Mouse (Mus musculus): ENCODE results near the gene Trabd.
A peak's percentile ranks its signal among the peaks of the same experiment; 100 is the strongest.

The Trabd gene

DNA sequence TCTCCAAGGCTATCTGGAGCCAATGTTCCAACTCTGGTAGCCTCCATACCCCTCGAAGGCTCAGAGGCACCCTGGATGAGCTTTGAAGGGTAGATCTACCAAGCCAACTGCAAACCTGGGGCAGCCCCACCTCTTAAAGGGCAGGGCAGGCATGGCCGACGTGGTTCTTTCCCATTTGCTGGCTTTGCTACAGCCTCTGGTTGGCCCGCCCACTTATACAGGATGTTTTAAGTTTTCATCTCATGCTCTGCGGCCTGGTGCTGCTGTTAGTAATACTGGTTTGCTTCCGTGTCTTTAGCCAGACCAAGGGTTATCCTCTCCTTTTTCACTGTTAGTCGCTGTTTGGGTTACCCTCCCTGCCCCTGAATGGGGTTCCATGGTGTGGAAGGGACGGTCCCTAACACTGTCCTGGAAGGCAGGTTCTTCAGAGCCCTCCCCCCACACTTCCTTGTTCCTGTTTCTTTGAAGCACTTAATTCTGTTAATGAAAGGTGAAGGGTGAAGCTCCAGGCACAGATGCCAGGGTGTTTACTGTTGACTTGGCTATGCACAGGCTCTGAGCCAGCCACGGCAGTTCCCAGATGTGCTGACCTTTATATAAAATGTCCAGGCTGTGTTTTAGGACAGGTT lies 3.4 kb downstream of the Trabd start:
- peak; percentile 73 for DNase-seq

DNA sequence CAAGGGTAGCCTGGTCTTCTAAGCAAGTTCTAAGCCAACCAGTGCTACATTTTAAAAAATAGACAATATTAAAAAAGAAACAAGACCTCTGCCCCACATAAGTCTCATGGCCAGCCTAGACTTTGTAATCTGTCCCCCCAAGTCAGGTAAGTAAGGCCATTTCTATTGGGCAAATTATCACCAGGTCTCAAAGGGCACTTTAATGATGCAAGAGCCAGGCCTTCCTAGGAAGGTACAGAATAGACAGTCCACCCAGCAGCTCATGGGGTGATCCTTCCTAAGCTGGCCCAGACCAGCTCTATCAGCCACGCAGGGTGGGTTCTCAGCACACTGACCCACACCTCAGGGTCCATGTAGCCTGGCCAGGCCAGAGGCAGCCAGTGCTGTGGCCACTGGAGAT lies 9.0 kb downstream of the Trabd start:
- DNase-seq, result no peak

DNA sequence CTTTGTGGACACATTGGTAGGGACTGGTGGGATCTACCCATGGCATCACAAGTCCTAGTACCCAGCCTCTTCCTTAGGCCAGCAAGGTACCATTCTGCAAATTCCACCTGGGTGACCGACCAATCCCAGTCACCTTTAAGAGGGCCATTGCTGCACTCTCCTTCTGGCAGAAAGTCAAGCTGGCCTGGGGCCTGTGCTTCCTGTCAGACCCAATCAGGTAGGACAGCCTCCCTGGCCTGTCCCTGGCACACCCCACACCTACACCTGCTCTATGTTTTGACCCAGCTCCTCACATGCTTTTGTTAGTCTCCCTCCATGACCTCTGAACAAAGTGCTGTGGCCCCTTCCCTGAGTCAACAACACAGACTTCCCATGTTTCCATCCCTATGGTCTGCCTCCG lies 9.9 kb downstream of the Trabd start:
- DNase-seq, result no peak

DNA sequence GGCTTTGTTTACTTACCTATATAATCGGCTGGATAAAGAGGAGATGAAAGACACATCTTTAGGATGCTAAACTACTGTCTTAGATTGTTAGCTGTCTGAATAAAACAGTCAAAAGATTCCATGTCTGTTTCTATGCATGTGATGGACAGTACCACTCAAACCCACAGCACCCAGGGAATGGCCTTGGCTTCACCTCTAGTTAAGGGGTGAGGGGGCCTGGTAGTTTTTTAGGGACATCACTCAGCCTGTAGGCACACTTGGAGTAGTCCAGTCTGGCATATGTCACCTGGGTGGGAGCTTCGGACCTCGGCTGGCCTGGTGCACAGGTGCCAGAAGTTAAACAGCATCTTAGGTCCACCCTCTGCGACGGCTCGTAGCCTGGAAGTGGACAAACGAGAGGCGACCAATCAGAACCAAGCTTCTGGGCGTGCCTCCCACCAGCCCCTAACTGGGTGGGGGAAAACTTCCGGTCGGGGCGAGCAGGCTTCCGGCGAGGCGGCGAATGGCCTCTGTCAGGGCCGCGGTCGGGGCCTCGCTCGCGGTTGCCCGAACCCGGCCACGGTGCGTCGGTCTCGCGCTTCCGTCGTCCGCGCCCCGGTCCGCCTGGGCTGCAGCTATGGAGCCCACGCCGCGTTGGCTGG lies 13.8 kb downstream of the Trabd start, which contains the start of gene Selenoo:
Gene Selenoo, plus strand, starts transcription at position 478 of the 641 bp plus-strand sequence.
- DNase-seq, result peak; percentile 95

DNA sequence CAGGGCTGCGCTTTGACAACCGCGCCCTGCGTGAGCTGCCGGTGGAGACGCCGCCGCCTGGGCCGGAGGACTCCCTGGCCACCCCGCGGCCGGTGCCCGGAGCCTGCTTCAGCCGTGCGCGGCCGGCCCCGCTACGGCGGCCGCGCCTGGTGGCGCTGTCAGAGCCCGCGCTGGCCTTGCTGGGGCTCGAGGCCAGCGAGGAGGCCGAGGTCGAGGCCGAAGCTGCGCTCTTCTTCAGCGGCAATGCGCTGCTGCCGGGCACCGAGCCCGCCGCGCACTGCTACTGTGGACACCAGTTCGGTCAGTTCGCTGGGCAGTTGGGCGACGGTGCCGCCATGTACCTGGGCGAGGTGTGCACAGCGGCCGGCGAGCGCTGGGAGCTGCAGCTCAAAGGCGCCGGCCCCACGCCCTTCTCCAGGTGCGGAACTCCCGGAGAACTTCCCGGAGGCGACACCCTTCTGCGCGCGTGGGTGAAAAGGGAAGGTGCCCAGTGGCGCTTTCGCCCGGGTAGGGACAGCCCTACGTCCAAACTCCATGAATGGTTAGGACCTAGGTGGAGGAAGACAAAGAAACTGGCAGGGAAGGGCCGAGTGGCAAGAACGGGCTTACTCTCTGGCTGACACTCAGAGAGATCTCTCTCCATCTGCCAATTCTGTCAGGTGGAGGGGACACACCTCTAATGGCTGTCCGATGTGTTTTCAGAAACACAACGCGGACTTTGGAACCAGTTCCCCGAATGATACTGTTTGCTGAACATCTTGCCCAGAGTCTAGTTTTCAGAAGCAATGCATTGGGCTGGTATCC lies 14.5 kb downstream of the Trabd start:
- peak; percentile 32 for DNase-seq

DNA sequence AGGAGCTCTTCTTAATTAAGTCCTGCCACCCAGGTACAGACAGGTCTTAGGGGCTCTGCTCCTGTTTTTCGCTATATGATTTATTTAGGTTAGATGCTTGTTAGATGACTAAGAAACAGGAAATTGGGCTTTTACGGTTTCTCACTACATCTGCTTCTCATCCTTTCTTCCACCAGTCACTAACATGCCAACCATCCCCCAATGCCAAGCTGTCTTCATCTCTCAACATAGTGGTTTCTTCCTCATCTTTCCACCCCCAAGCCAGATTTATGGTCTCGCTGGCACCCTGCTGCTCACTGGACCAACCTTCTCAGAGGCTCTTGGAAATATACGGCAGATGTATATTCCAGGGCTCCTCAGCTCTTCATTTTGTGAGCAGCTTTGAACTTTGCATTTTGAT lies 15.7 kb downstream of the Trabd start:
- no peak for DNase-seq

DNA sequence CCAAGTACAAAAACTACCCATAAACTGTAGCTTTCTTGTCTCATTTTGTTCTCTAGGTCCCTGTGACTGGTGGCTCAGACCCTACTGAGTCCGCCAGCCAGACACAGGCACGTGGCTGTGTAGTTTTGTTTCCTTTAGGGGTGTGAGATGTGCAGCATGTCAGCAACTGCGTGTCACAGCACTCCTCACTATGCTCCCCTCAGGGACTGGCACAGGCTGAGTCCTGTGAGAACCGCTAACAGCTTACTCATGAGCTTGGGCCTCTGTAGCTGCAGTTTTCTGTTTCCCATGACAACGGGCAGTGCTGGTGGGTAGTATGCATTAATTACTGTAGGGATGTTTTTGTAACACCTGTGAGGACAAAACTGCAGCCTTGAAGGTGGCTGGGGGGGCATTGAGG lies 17.3 kb downstream of the Trabd start:
- no peak for DNase-seq

DNA sequence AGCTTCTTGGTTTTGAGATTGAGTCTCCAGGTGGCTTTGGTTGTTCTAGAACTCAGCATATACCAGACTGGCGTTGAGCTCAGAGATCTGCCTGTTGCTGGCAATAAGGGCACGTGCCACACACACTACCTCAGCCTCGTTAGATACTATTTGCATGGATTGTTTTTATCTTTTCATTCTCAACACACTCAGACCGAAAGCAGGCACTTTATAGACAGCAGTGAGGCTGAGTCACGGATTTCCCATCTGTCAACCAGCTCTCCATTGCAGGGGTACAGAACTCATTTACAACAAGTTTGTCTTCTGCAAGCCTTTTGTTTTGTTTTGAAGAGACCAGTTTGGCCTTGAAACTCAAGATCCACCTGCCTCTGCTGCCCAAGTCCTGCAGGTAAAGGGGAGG lies 22.5 kb downstream of the Trabd start:
- DNase-seq, result no peak

DNA sequence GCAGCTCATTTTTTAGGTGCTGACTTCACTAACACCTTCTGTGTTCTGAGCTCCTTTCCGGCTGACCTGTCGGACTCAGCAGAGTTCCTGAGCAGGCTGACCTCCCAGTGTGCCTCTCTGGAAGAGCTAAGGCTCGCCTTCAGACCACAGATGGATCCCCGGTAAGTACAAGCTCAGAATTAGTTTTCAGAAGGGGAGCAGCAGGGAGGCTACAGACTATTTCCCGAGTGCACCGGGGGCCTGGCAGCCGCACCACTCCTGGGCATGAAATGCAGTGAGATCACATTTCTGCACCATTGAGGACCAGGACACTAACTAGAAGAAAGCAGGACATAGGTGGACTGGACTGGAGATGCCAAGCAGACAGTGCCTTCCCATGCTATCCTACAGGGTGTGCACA lies 23.7 kb downstream of the Trabd start:
- no peak for DNase-seq

DNA sequence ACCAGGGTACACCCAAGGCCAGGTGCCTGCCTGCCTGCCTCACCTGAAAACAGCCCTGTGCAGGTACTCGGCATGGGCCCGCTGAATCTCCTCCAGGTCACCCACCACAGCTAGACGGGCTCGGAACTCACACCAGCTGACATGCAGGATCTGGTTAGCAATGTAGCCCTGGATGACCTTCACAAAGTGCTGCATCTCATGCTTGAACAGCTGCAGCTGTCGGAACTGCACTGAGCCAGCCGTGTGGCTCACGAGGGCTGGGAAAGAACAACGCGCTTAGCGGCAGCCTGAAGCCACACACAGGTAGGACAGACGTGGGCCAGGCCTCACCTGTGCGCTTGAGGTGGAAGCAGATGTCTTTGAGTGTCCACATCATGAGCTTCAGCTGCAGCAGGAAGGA lies 25.9 kb downstream of the Trabd start:
- DNase-seq, result no peak

DNA sequence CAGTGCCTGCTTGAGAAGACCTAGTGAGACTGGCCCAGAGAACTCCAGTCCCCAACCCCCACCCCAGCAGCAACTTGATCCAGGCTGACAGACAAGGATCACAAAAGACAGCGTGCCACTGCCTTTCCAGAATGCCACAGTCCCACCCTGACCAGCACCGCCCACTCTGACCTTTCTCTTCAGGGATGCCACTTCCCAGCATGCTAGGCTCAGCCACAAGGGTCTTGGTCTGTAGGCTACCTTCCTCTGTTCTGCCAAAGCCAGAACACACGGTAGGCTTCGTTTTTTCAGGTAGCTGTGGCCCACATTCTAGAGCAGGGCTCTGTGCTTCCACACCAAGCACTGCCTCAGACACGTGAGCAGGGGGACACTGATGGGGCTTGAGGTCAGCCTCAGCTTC lies 27.7 kb downstream of the Trabd start:
- DNase-seq, result no peak

DNA sequence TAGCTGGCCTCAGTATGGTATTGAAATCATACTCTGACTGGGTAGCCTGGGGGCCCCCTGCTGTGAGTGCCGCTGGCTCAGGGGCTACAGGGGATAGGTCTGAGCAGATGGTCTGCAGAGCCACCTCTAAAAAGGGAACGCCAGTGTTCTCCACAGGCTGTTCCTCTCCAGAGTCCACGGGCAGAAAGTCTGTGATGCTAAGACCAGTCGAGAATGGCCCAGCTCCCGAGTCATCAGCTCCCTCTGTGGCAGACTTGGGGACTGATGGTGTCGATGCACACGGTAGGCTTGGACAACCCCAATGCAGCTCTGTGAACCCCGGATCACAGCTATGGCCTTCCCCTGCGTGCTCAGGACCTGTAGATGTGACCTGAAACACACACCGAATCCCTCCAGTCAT lies 29.0 kb downstream of the Trabd start:
- no peak for DNase-seq

DNA sequence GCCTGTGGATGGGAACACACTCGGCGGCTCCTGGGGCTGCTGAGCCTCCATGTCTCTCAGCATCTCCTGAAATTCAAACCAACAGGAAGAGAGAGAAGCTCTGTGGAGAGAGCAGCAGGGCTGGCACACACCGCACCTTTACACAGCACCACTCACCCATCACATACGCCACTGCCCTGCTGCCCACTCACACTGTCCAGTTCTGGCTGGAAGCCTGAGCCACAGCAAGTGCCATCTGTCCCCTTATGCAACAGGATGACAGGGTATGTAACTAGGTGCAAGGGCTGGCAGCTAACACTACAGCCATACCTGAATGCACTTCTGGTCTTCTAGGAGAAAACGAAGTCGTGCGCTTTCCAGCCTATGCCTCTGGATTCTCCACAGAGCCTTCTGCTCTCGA lies 29.5 kb downstream of the Trabd start:
- DNase-seq, result no peak

DNA sequence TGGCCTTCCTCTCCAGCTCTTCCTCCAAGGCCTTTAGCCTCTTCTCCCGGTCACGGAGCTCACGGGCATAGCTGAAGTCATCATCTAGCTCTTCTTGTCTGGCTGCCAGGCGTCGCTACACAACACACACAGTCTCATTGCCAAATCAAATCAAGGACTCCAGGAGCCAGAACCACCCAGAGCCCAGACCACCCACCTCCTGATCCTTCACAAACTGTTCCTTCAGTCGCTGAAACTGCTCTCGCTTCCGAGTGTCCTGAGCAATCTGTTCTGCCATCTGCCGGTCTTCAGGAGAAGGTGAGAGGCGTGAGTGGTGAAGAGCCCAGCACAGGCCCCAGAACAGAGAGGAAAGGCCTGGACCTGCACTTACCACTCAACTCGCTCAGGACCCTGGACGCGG lies 31.1 kb downstream of the Trabd start:
- no peak for DNase-seq

DNA sequence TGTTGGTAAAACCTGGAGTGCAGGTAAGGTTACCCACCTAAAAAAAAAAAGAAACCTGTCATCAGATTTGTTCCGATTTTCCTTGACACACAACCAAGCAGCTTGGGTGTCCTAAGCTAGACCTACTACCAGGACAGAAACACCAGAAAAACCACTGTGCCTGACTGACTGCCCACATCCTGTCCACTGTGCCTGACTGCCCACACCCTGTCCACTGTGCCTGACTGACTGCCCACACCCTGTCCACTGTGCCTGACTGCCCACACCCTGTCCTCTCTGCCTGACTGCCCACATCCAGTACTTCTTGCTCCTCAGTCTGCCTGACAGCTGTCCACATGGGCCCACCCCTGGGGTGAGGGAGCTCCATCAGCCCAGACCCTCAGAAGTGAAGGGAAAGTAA lies 32.1 kb downstream of the Trabd start:
- no peak for DNase-seq

DNA sequence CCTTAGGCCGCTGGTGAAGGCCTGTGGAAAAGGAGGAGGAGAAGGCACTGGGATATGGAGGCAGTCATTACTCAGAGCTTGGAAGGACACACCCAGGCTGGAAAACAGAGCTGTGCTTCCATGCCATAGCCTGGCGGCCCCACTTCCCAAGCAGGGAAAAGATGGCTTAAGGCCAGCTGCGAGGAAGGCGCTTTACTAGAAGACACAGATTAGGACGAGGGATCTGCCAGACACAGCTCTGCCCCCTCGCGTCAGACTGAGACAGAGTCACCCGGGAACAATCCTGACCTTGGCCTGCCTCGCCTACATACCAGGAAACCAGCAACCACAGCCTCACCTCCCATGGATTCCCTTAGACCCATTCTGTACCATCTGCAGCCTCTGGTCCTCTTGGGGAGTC lies 35.2 kb downstream of the Trabd start:
- peak; percentile 24 for DNase-seq

DNA sequence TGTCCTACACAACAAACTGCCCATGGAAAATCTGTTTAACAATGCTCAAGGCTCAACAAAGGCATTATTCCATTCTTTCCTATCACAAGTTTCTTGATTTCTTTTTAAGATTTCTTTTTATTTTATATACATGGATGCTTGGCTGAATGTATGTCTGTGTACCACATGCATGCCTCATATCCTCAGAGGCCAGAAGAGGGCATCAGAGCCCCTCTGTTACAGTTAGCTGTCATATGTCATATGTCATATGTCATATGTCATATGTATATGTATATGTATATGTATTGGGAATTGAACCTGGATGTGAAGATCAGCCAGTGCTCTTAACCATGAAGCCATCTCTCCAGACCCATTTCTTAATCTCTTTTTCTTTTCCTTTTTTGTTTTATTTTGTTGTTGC lies 43.1 kb downstream of the Trabd start:
- DNase-seq, result no peak

DNA sequence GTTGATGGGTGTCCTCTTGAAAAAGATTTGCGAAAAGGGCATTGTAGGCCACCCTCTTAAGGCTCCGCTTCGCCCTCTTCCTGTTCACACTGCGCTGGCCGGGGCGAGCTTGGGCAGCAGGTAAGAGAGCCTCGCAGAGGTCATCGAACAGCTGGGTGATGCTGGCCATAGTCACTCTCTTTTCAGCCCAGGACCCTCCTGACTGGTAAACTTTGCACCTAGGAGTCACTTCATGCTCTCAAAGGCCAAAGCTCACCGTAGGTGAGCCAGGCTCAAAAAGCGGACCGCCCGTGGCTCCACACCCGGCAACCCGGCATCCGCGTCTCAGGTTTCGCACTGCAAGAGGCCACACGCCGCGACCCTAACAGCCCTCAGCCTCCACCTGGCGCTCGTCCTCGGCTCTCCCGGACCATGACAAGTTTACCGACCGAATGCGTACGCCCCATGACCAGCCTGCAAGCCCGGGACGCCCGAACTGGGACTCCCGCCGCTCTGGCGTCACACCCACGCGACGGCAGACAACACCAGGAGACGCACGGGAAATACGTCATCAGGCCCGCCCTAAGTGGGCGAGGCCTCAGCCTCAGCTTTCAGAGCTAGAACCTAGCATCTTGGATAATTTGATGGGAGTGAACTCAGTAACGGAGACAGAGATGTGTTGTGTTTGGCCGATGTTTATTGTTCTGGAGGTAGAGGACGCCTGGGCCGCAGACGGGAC lies 47.9 kb downstream of the Trabd start, which contains the start of gene Tubgcp6:
Gene Tubgcp6, minus strand, starts transcription at position 464 of the 718 bp plus-strand sequence.
- peak; percentile 97 for DNase-seq

DNA sequence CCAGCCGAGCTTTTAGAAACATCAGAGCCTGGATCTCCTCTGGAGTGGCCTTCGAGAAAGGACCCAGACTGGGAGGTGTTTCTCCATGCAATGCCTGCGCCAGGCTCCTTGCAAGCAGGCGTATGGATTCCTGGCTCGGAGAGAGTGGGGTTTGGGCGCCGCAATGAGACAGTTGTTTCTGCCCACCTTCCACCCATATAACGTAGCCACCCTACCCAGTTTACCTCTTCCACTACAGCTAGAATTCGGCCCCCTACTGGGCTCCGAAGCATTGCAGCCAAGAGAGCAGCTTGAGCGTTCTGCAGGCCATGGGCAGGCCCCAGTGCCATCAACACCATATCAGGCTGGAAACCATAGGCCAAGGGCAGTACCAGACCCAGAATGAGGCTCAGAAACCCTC lies 48.7 kb downstream of the Trabd start:
- peak; percentile 51 for DNase-seq

DNA sequence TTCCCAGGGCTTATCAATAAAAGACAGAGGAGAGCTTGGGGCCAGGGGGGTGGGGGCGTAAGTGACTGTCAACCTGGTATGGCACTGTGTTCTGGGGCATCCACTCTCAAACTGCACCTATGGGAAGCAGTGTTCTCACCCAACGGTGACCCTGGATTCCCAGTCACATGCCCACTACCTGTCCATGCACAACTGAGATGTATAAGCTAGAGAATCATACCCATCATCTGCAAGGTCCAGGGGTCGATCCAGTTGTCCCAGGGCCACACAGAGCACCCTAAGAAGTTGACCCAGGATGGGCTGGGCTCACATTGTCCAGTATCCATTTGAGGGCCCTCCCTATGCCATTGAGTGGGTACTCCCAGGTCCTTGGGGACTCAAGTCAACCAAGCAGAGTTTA lies 49.4 kb downstream of the Trabd start:
- DNase-seq, result no peak

DNA sequence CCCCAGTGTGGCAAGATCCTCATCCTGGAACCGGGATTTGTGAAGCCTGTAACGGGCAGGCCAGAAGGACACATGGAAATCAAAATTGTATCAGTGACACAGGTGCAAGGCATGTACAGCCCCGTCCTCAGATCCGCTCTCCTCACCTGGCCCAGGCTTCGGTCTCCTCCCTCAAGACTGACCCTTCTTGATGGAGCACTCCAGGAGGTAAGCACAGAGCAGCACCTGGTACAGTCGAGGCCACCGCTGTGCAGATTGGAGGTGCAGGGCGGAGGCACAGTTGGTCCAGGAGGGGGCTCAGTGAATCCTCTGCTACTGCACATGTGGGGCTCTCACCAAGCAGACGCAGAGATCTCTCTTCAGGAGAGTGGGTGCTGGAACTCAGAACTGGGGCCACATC lies 50.4 kb downstream of the Trabd start:
- no peak for DNase-seq

DNA sequence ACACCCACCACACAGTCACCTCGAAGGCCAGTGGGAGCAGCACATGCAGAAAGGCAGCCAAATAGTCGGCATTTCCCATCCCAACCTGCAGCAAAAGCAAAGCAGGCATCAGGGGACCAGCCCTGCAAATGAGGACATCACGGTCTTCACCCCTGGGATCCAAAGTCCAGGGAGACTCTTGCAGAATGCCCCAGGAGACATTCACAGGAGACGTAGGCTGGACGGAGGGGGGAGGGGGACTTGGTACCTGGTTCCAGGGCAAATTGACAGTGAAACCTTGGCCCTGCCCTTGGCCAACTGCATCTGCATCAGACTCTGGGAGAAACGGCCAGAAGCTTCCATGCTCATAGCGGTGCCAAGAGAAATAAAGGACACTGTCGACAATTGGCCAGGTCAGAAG lies 51.7 kb downstream of the Trabd start:
- DNase-seq, result no peak

DNA sequence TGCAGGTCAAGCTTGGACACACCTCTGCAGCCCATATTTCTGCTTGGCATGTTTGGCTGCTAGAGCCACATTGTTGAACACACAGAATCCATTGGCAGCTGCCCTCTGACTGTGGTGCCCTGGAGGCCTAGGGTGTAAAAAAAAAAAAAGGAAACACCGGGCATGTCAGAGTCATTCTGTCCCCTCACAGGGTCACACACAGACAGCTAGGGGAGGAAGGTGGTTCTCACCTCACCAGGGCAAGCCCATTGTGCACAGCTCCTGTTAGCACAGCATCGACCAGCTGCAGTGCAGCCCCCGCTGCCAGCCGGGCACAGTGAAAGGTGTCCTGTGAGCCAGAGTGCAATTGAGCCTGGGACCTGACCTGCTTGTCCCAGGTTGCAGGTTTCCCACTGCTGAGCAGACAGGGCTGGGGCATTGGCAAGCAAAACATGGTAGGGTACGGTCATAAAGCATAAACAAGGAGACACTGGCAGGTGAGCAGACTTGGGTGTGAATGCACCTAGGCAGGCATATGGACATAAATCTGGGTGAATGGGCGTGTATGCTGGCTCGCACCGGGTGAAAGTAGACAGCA lies 52.5 kb downstream of the Trabd start:
- DNase-seq, result no peak

All from lung, postnatal 10 days (tissue).